Mouse (Mus musculus) midbrain, embryonic 16.5 days (tissue): ENCODE results near the gene Slc30a2. TPM values are rescaled to one million over a fixed set of nuclear protein-coding genes. Genes with fewer than 3 reads are reported as not detected.
A peak's percentile ranks its signal among the peaks of the same experiment; 100 is the strongest.

Experiments used
- ATAC-seq: fragments of 200-750 bp; cut with Nextera tagmentation; 2 replicates; pipeline ENCODE4 v1.8.0; 2017; ENCODE audit warnings: moderate TSS enrichment
- H3K27ac ChIP-seq: fragments of 300-500 bp; sonication (generic); 2 replicates; pipeline ENCODE4 v1.5.1; 2014; ENCODE audit warnings: mild to moderate bottlenecking, low read length, mixed read lengths
- H3K27me3 ChIP-seq: fragments of 300-500 bp; sonication (generic); 2 replicates; pipeline ENCODE4 v1.6.1; 2014; ENCODE audit warnings: low read depth, low read length, mixed read lengths; ENCODE audit not compliant: control insufficient read depth, insufficient read depth
- H3K36me3 ChIP-seq: fragments of 300-500 bp; sonication (generic); 2 replicates; pipeline ENCODE4 v1.6.1; 2014; ENCODE audit warnings: mild to moderate bottlenecking, low read length, moderate library complexity, mixed read lengths; ENCODE audit not compliant: control insufficient read depth, insufficient read depth
- H3K4me1 ChIP-seq: fragments of 300-500 bp; sonication (generic); 2 replicates; pipeline ENCODE4 v1.6.1; 2014; ENCODE audit warnings: mild to moderate bottlenecking, low read length, mixed read lengths; ENCODE audit not compliant: control insufficient read depth, insufficient read depth
- H3K4me2 ChIP-seq: fragments of 300-500 bp; sonication (generic); 2 replicates; pipeline ENCODE4 v1.6.1; 2014; ENCODE audit warnings: mild to moderate bottlenecking, low read length, mixed read lengths
- H3K4me3 ChIP-seq: fragments of 300-500 bp; sonication (generic); 2 replicates; pipeline ENCODE4 v1.5.1; 2014; ENCODE audit warnings: low read depth, mild to moderate bottlenecking, low read length, moderate library complexity, mixed read lengths
- H3K9ac ChIP-seq: fragments of 300-500 bp; sonication (generic); 2 replicates; pipeline ENCODE4 v1.6.1; 2014; ENCODE audit warnings: low read depth, low read length, mixed read lengths
- H3K9me3 ChIP-seq: fragments of 300-500 bp; sonication (generic); replicated peaks from 2 replicates; pipeline ENCODE4 v1.6.1; 2014; ENCODE audit warnings: mild to moderate bottlenecking, low read length, mixed read lengths; ENCODE audit not compliant: control insufficient read depth, poor library complexity, severe bottlenecking
- WGBS: fragments of 180-500 bp; shearing (Covaris S2); extraction: QIAGEN DNeasy Blood & Tissue Kit; methylation state at CpG from one replicate; pipeline ENCODE4 v1.1.7; 2014; 5-methylcytosine and 5-hydroxymethylcytosine counted together
- polyA plus RNA-seq: library from polyadenylated mRNA; unstranded; fragments of >200 nt; fragmentation: Nextera tagmentation; extraction: Ambion mirVana; gene quantifications from 2 replicates; pipeline ENCODE4 v1.2.1, GENCODE M21; 2015

Slc30a2 gene
- polyA plus RNA-seq, 1 experiment from 2014 or later = 0.30 TPM

DNA sequence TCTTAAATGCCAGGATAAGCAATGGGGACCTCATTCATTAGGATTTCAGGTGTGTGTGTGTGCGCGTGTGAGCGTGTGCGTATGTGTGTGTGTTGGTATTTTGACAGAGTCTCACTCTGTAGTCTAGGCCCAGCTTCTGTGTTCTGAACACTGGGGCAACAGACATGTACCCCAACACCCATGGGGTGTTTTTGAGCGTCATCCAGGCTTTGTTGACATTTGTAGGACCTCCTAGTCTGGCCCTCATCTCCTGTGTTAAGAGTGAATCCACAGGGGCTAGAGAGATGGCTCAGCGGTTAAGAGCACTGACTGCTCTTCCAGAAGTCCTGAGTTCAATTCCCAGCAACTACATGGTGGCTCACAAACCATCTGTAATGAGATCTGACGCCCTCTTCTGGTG is 52.2 kb downstream of the Slc30a2 start:
- Histone ChIP-seq H3K9ac (no peak overlapping the region), H3K4me2 (no peak overlapping the region)

GRCm38 (mm10) chr4:134395977-134396825 is 53.2 kb downstream of the Slc30a2 start, which contains the start of gene Pafah2:
Pafah2 (plus strand) TSS chr4:134396320.
- peaks cover 22% of the 10 kb centered on the region for H3K4me1 ChIP-seq
- WGBS = under 1% methylated on average over 31 of the region's 31 CpGs
- peak within 1 kb of the TSS; percentile 73 for H3K9ac ChIP-seq
- H3K9me3 ChIP-seq = no peaks in the 10 kb centered on the region
- H3K4me3 ChIP-seq = peak within 1 kb of the TSS; percentile 51
- H3K36me3 ChIP-seq = no peaks in the 10 kb centered on the region
- H3K27me3 ChIP-seq = no peaks in the 10 kb centered on the region
- ATAC-seq = peak; percentile 98
- peak within 1 kb of the TSS; percentile 93 for H3K4me2 ChIP-seq
- H3K27ac ChIP-seq = peak within 1 kb of the TSS; percentile 84

More for the DNA sequence above, 52.2 kb downstream of the Slc30a2 start:
- Histone ChIP-seq H3K36me3 (no peaks in the 10 kb centered on the region), H3K27me3 (no peaks in the 10 kb centered on the region), H3K9me3 (no peaks in the 10 kb centered on the region), H3K4me1 (peaks cover 13% of the 10 kb centered on the region), H3K4me3 (no peak overlapping the region), H3K27ac (no peak overlapping the region)
- no peak for ATAC-seq
- WGBS = 87% methylated on average over 7 of the region's 7 CpGs

DNA sequence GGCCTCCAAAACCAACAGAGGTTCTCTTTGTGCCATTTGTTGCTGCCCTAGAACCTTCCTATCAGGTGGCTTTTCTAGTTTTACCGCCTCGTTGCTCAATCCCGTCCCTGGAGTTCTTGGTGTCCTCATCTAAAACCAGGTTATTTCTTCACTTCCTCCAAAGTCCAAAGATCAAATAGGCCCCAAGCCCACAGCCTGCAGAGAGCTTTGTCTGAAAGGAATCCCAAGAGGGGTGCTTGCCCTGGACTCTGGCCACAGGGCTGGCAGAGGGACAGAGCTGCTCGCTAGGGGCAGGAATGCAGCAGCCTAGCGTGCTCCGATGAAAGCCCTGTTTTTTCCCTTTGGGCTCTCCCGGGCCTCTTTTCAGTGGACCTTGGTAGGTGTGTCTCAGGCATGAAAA is 54.1 kb downstream of the Slc30a2 start:
- H3K9ac ChIP-seq = peak overlapping the region; percentile 21; the same call in 1 of the 2 replicates
- WGBS = 27% methylated on average over 7 of the region's 7 CpGs
- H3K4me2 ChIP-seq = peak overlapping the region; percentile 93
- H3K4me3 ChIP-seq = no peak overlapping the region
- no peaks in the 10 kb centered on the region for H3K9me3 ChIP-seq
- no peak for ATAC-seq
- H3K4me1 ChIP-seq = peaks cover 25% of the 10 kb centered on the region
- no peaks in the 10 kb centered on the region for H3K27me3 ChIP-seq
- no peaks in the 10 kb centered on the region for H3K36me3 ChIP-seq
- H3K27ac ChIP-seq = peak overlapping the region; percentile 67

- no peaks in the 10 kb centered on the region for H3K27me3 ChIP-seq
- WGBS = 95% methylated on average over 9 of the region's 9 CpGs
- no peaks in the 10 kb centered on the region for H3K9me3 ChIP-seq
- H3K4me1 ChIP-seq = peaks cover 29% of the 10 kb centered on the region
- H3K9ac ChIP-seq = no peak overlapping the region
- no peaks in the 10 kb centered on the region for H3K36me3 ChIP-seq
- no peak for ATAC-seq
- no peak overlapping the region for H3K4me3 ChIP-seq
- H3K4me2 ChIP-seq = no peak overlapping the region
- H3K27ac ChIP-seq = no peak overlapping the region; the same call in 1 of the 2 replicates
Measured at GRCm38 (mm10) chr4:134397732-134398131, 54.8 kb downstream of the Slc30a2 start.

GRCm38 (mm10) chr4:134400206-134400605 is 57.2 kb downstream of the Slc30a2 start:
- 16% methylated on average over 5 of the region's 5 CpGs for WGBS

GRCm38 (mm10) chr4:134401181-134401661 is 58.2 kb downstream of the Slc30a2 start:
- Histone ChIP-seq H3K36me3 (no peaks in the 10 kb centered on the region), H3K4me1 (peaks cover 31% of the 10 kb centered on the region), H3K9ac (peak overlapping the region; percentile 67), H3K27me3 (no peaks in the 10 kb centered on the region), H3K4me3 (peak overlapping the region; percentile 43), H3K27ac (peak overlapping the region; percentile 87), H3K9me3 (no peaks in the 10 kb centered on the region), H3K4me2 (peak overlapping the region; percentile 77)
- peak; percentile 71 for ATAC-seq
- WGBS = 3% methylated on average over 19 of the region's 19 CpGs

More at GRCm38 (mm10) chr4:134400206-134400605, 57.2 kb downstream of the Slc30a2 start:
- Histone ChIP-seq H3K27me3 (no peaks in the 10 kb centered on the region), H3K27ac (peak overlapping the region; percentile 87), H3K4me2 (peak overlapping the region; percentile 77), H3K4me3 (peak overlapping the region; percentile 22), H3K9ac (peak overlapping the region; percentile 44), H3K36me3 (no peaks in the 10 kb centered on the region), H3K4me1 (peaks cover 31% of the 10 kb centered on the region), H3K9me3 (no peaks in the 10 kb centered on the region)
- ATAC-seq = no peak

DNA sequence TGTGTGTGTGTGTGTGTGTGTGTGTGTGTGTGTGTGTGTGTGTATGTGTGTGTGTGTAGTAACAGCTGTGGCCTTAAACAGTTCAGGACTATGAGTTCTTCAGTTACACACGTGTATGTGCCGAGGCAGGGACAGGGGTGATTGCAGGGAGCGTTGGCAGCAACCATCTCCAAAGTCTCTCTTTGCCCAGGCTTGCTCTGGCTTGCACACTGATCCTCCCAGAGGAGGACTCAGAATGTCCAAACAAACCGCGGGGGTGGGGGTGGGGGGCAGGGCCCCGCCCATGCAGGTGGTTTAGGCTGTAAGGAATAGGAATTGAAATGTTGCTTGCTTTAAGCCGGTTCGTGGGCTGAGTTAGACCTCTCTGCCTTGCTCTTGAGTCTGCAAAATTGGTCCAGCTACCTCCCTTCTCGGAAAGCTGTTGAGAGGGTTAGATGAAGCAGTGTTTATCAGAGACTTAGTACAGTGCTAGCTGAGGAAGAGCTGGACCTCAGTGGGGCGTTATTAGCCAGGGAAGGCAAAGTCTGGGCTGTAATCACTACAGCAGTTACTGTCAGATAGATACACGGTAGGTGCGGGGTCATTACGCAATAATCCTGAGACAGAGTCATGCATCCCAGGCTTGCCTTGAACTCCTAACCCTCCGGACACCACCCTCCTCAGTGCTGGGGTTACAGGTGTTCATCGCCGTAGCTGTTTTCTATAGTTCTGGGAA is 59.0 kb downstream of the Slc30a2 start:
- no peaks in the 10 kb centered on the region for H3K27me3 ChIP-seq
- 67% methylated on average over 16 of the region's 16 CpGs for WGBS
- ATAC-seq = 0 out of 2 replicates have a peak, but pooled peaks have one; percentile 26

GRCm38 (mm10) chr4:134402571-134403262 is 59.7 kb downstream of the Slc30a2 start:
- ATAC-seq = no peak
- Histone ChIP-seq H3K4me3 (no peak overlapping the region), H3K4me2 (no peak overlapping the region), H3K27ac (no peak overlapping the region), H3K4me1 (peaks cover 25% of the 10 kb centered on the region), H3K9ac (no peak overlapping the region), H3K27me3 (no peaks in the 10 kb centered on the region), H3K36me3 (no peaks in the 10 kb centered on the region), H3K9me3 (no peaks in the 10 kb centered on the region)
- 83% methylated on average over 16 of the region's 16 CpGs for WGBS

More for the DNA sequence above, 59.0 kb downstream of the Slc30a2 start:
- peak overlapping the region; percentile 43; the same call in 1 of the 2 replicates for H3K4me3 ChIP-seq
- H3K9me3 ChIP-seq = no peaks in the 10 kb centered on the region
- H3K36me3 ChIP-seq = no peaks in the 10 kb centered on the region
- no peak overlapping the region; the same call in none of the 2 replicates for H3K9ac ChIP-seq
- peak overlapping the region; percentile 87 for H3K27ac ChIP-seq
- H3K4me2 ChIP-seq = peak overlapping the region; percentile 77
- H3K4me1 ChIP-seq = peaks cover 29% of the 10 kb centered on the region
